Comparison of ENCODE assay signal across 19 mouse cellular contexts in genomic region chr3:55001677-55002076, GRCm38 (mm10). TPM values are rescaled to one million over a fixed set of nuclear protein-coding genes. Genes with fewer than 3 reads are reported as not detected.
A peak's percentile ranks its signal among the peaks of the same experiment; 100 is the strongest.
DNase-seq lines count a peak whose midpoint lies in the region; ATAC-seq and TF ChIP-seq lines count a peak whose summit lies in the region.
"Had no signal": no experiment of that assay in that cellular context is flagged by ENCODE, and none has a peak within 500 bp of the region (broad histone marks: within the 10 kb centered on the region; RNA-seq: fewer than 3 reads in every experiment).

No protein-coding gene starts in this region.

- H3K4me1 ChIP-seq in hindbrain, postnatal 0 days (ENCODE audit: insufficient read depth, low read length): no peaks in the 10 kb centered on the region
- H3K4me1 ChIP-seq in hindbrain, embryonic 12.5 days: no peaks in the 10 kb centered on the region
- no peaks in the 10 kb centered on the region for H3K4me1 ChIP-seq in midbrain, embryonic 11.5 days (ENCODE audit: control insufficient read depth, insufficient read depth, low read length)
- no peaks in the 10 kb centered on the region for H3K4me1 ChIP-seq in midbrain, embryonic 14.5 days (ENCODE audit: control insufficient read depth, insufficient read depth, low read length)
- H3K4me1 ChIP-seq in bone marrow macrophage, adult 2 months (ENCODE audit: control insufficient read depth, insufficient read depth, low read length): no peaks in the 10 kb centered on the region
- H3K4me1 ChIP-seq: embryonic facial prominence, embryonic 15.5 days; heart, embryonic 13.5 days; hindbrain, embryonic 10.5 days; lung, embryonic 15.5 days; midbrain, embryonic 13.5 days had no signal

- no peak overlapping the region for H3K4me3 ChIP-seq in hindbrain, postnatal 0 days (ENCODE audit: low read length)
- no peak overlapping the region for H3K4me3 ChIP-seq in hindbrain, embryonic 12.5 days
- H3K4me3 ChIP-seq in midbrain, embryonic 11.5 days (ENCODE audit: low read depth, low read length): no peak overlapping the region
- H3K4me3 ChIP-seq in midbrain, embryonic 14.5 days (replicated peaks; ENCODE audit: low read depth, low read length): no peak overlapping the region
- no peak overlapping the region for H3K4me3 ChIP-seq in bone marrow macrophage, adult 2 months (ENCODE audit: insufficient read depth, low read length)
- H3K4me3 ChIP-seq: embryonic facial prominence, embryonic 15.5 days; forebrain, embryonic 10.5 days; heart, embryonic 13.5 days; hindbrain, embryonic 10.5 days; lung, embryonic 15.5 days; midbrain, embryonic 13.5 days had no signal

- H3K36me3 ChIP-seq in hindbrain, postnatal 0 days (ENCODE audit: insufficient read depth, low read length): no peaks in the 10 kb centered on the region
- no peaks in the 10 kb centered on the region for H3K36me3 ChIP-seq in hindbrain, embryonic 12.5 days
- no peaks in the 10 kb centered on the region for H3K36me3 ChIP-seq in midbrain, embryonic 11.5 days (ENCODE audit: control insufficient read depth, insufficient read depth, low read length)
- no peaks in the 10 kb centered on the region for H3K36me3 ChIP-seq in midbrain, embryonic 14.5 days (ENCODE audit: control insufficient read depth, insufficient read depth, low read length)
- H3K36me3 ChIP-seq: embryonic facial prominence, embryonic 15.5 days; forebrain, embryonic 10.5 days; heart, embryonic 13.5 days; hindbrain, embryonic 10.5 days; lung, embryonic 15.5 days; midbrain, embryonic 13.5 days had no signal

- H3K9ac ChIP-seq in hindbrain, postnatal 0 days (replicated peaks; ENCODE audit: low read length): no peak overlapping the region
- H3K9ac ChIP-seq in hindbrain, embryonic 12.5 days: no peak overlapping the region
- no peak overlapping the region for H3K9ac ChIP-seq in midbrain, embryonic 11.5 days (ENCODE audit: low read length)
- no peak overlapping the region for H3K9ac ChIP-seq in midbrain, embryonic 14.5 days (replicated peaks; ENCODE audit: low read length)
- H3K9ac ChIP-seq: embryonic facial prominence, embryonic 15.5 days; heart, embryonic 13.5 days; lung, embryonic 15.5 days; midbrain, embryonic 13.5 days had no signal

- TF ChIP-seq POLR2A in bone marrow macrophage, adult 2 months (IDR thresholded peaks at IDR 0.05; ENCODE audit: borderline replicate concordance, low read depth, low read length): no peak

- 71% methylated on average over 4 of the region's 4 CpGs for WGBS in hindbrain, postnatal 0 days
- WGBS in hindbrain, embryonic 12.5 days: 68% methylated on average over 4 of the region's 4 CpGs
- WGBS in midbrain, embryonic 11.5 days: 71% methylated on average over 4 of the region's 4 CpGs
- 71% methylated on average over 4 of the region's 4 CpGs for WGBS in midbrain, embryonic 14.5 days

- no peaks in the 10 kb centered on the region for H3K27me3 ChIP-seq in hindbrain, postnatal 0 days (ENCODE audit: insufficient read depth, low read length)
- H3K27me3 ChIP-seq in hindbrain, embryonic 12.5 days: no peaks in the 10 kb centered on the region
- no peaks in the 10 kb centered on the region for H3K27me3 ChIP-seq in midbrain, embryonic 11.5 days (ENCODE audit: control insufficient read depth, insufficient read depth, low read length)
- H3K27me3 ChIP-seq in midbrain, embryonic 14.5 days (ENCODE audit: control insufficient read depth, insufficient read depth, low read length): no peaks in the 10 kb centered on the region
- H3K27me3 ChIP-seq: embryonic facial prominence, embryonic 15.5 days; heart, embryonic 13.5 days; lung, embryonic 15.5 days had no signal

- H3K9me3 ChIP-seq in hindbrain, postnatal 0 days (ENCODE audit: low read length): no peaks in the 10 kb centered on the region
- no peaks in the 10 kb centered on the region for H3K9me3 ChIP-seq in hindbrain, embryonic 12.5 days (replicated peaks)
- H3K9me3 ChIP-seq in midbrain, embryonic 11.5 days (ENCODE audit: control insufficient read depth, low read length): no peaks in the 10 kb centered on the region
- H3K9me3 ChIP-seq in midbrain, embryonic 14.5 days (ENCODE audit: control insufficient read depth, low read length): no peaks in the 10 kb centered on the region
- H3K9me3 ChIP-seq: embryonic facial prominence, embryonic 15.5 days; forebrain, embryonic 10.5 days; heart, embryonic 13.5 days; hindbrain, embryonic 10.5 days; lung, embryonic 15.5 days; midbrain, embryonic 13.5 days had no signal

- peak; percentile 41; the same call in 1 of the 2 replicates for TF ChIP-seq CTCF in hindbrain, postnatal 0 days (IDR thresholded peaks at IDR 0.05; ENCODE audit: low read depth)
- TF ChIP-seq CTCF in bone marrow macrophage, adult 2 months (IDR thresholded peaks at IDR 0.05; ENCODE audit: low read depth, low read length): 0 out of 2 replicates have a peak, but pooled peaks have one; percentile 21

- ATAC-seq in hindbrain, postnatal 0 days: no peak
- ATAC-seq in hindbrain, embryonic 12.5 days (ENCODE audit: low FRiP score): no peak
- ATAC-seq in midbrain, embryonic 11.5 days (ENCODE audit: low FRiP score): no peak
- ATAC-seq in midbrain, embryonic 14.5 days (ENCODE audit: low FRiP score, low TSS enrichment): no peak
- ATAC-seq: intestine, embryonic 16.5 days; midbrain, embryonic 13.5 days had no signal

- no peak for DNase-seq in hindbrain, postnatal 0 days (ENCODE audit: low spot score)
- DNase-seq in midbrain, embryonic 11.5 days (ENCODE audit: low spot score, missing footprints): peak; percentile 88
- no peak for DNase-seq in midbrain, embryonic 14.5 days
- DNase-seq in ES-CJ7 (ENCODE audit: low read depth, low spot score): peak; percentile 50
- no peak for DNase-seq in kidney, adult 8-10 months
- no peak for DNase-seq in adrenal gland, postnatal 14 days
- DNase-seq: embryo, embryonic 11 days; kidney, postnatal 25 days; thymus, postnatal 36 days had no signal

- H3K4me2 ChIP-seq in hindbrain, postnatal 0 days (ENCODE audit: low read depth, low read length): no peak overlapping the region
- no peak overlapping the region for H3K4me2 ChIP-seq in hindbrain, embryonic 12.5 days (replicated peaks)
- no peak overlapping the region for H3K4me2 ChIP-seq in midbrain, embryonic 11.5 days
- no peak overlapping the region for H3K4me2 ChIP-seq in midbrain, embryonic 14.5 days (ENCODE audit: low read length)
- H3K4me2 ChIP-seq: embryonic facial prominence, embryonic 15.5 days; heart, embryonic 13.5 days; lung, embryonic 15.5 days; midbrain, embryonic 13.5 days had no signal

- no peak overlapping the region for H3K27ac ChIP-seq in hindbrain, postnatal 0 days
- no peak overlapping the region for H3K27ac ChIP-seq in hindbrain, embryonic 12.5 days
- no peak overlapping the region for H3K27ac ChIP-seq in midbrain, embryonic 11.5 days (ENCODE audit: low read depth, low read length)
- H3K27ac ChIP-seq in midbrain, embryonic 14.5 days (replicated peaks; ENCODE audit: low read depth, low read length): no peak overlapping the region
- H3K27ac ChIP-seq in bone marrow macrophage, adult 2 months (ENCODE audit: insufficient read depth, low read depth, low read length): no peak overlapping the region
- H3K27ac ChIP-seq: embryonic facial prominence, embryonic 15.5 days; forebrain, embryonic 10.5 days; heart, embryonic 13.5 days; hindbrain, embryonic 10.5 days; lung, embryonic 15.5 days; midbrain, embryonic 13.5 days had no signal

RNA-seq across cellular contexts. Expression of gene Ccna1, which starts 53.6 kb away (rescaled TPM):
- 0.68 and 1.3 TPM in 2 replicates for total RNA-seq in hindbrain, postnatal 0 days (2014; rRNA removed)
- 2.0 and 4.2 TPM in 2 replicates for polyA plus RNA-seq in hindbrain, postnatal 0 days (2015; fragmentation: Nextera tagmentation; extraction: Ambion mirVana)
- 2.0 and 4.0 TPM in 2 replicates for polyA plus RNA-seq in hindbrain, embryonic 12.5 days (2016; fragmentation: Nextera tagmentation; extraction: Ambion mirVana)
- 2.3 and 2.6 TPM in 2 replicates for polyA plus RNA-seq in midbrain, embryonic 11.5 days (2014; fragmentation: Nextera tagmentation; extraction: Ambion mirVana)
- 1.1 and 2.2 TPM in 2 replicates for polyA plus RNA-seq in midbrain, embryonic 14.5 days (2014; fragmentation: Nextera tagmentation; extraction: Ambion mirVana)
- polyA plus RNA-seq in bone marrow macrophage, adult 2 months (2012; ENCODE audit: insufficient read depth, insufficient read length, missing spikeins): not detected in 2 replicates
- total RNA-seq in adrenal gland, postnatal 14 days (2021): 0.49 and 0.89 TPM in 2 replicates
- polyA plus RNA-seq: spleen, adult 2 months had no signal

Comparison
In these comparisons a context has a peak if more than half of its experiments do, and no peak if none do; other contexts are left out.
1. DNase-seq: peak in midbrain, embryonic 11.5 days (single experiment) and ES-CJ7 (single experiment); none in hindbrain, postnatal 0 days (single experiment), midbrain, embryonic 14.5 days (single experiment), kidney, adult 8-10 months (0 of 2) and adrenal gland, postnatal 14 days (single experiment).